Mouse (Mus musculus): ENCODE measurements around the gene Agap1. TPM values are rescaled to one million over a fixed set of nuclear protein-coding genes. Genes with fewer than 3 reads are reported as not detected.

Agap1 gene
- polyA plus RNA-seq, 1 experiment from 2014 or later = 89.6 TPM

- Histone ChIP-seq H3K4me3 (replicated peaks; ENCODE audit: low read depth, low read length) (no peak overlapping the region), H3K4me1 (ENCODE audit: control insufficient read depth, insufficient read depth, low read length) (peaks cover 12% of the 10 kb centered on the region), H3K36me3 (ENCODE audit: control insufficient read depth, insufficient read depth, low read length) (peaks cover 24% of the 10 kb centered on the region), H3K27me3 (ENCODE audit: control insufficient read depth, insufficient read depth, low read length) (no peaks in the 10 kb centered on the region), H3K4me2 (ENCODE audit: low read length) (no peak overlapping the region), H3K9ac (replicated peaks; ENCODE audit: low read length) (0 out of 2 replicates have a peak overlapping the region, but pooled peaks have one; percentile 9), H3K9me3 (ENCODE audit: control insufficient read depth, low read length) (no peaks in the 10 kb centered on the region), H3K27ac (replicated peaks; ENCODE audit: low read depth, low read length) (0 out of 2 replicates have a peak overlapping the region, but pooled peaks have one; percentile 17)
- no peak; the same call in 1 of the 2 replicates for ATAC-seq (ENCODE audit: low FRiP score, low TSS enrichment)
- WGBS = 87% methylated on average over 6 of the region's 6 CpGs
- no peak for DNase-seq
These were observed 269.9 kb downstream of the Agap1 start for GRCm38 (mm10) chr1:89724555-89724954.

- ATAC-seq (ENCODE audit: low FRiP score, low TSS enrichment) = no peak
- H3K27ac ChIP-seq (replicated peaks; ENCODE audit: low read depth, low read length) = 0 out of 2 replicates have a peak overlapping the region, but pooled peaks have one; percentile 17
- WGBS = 58% methylated on average over 9 of the region's 9 CpGs
These were observed 270.4 kb downstream of the Agap1 start for GRCm38 (mm10) chr1:89724957-89725356.

GRCm38 (mm10) chr1:89728481-89728880, 273.9 kb downstream of the Agap1 start:
- H3K4me1 ChIP-seq (ENCODE audit: control insufficient read depth, insufficient read depth, low read length) = peaks cover 12% of the 10 kb centered on the region
- peaks cover 28% of the 10 kb centered on the region for H3K36me3 ChIP-seq (ENCODE audit: control insufficient read depth, insufficient read depth, low read length)
- no peak overlapping the region for H3K4me2 ChIP-seq (ENCODE audit: low read length)
- 93% methylated on average over 6 of the region's 6 CpGs for WGBS
- H3K27me3 ChIP-seq (ENCODE audit: control insufficient read depth, insufficient read depth, low read length) = no peaks in the 10 kb centered on the region
- no peak overlapping the region for H3K9ac ChIP-seq (replicated peaks; ENCODE audit: low read length)
- H3K4me3 ChIP-seq (replicated peaks; ENCODE audit: low read depth, low read length) = no peak overlapping the region
- DNase-seq (no peak), ATAC-seq (ENCODE audit: low FRiP score, low TSS enrichment) (no peak)
- H3K27ac ChIP-seq (replicated peaks; ENCODE audit: low read depth, low read length) = no peak overlapping the region
- H3K9me3 ChIP-seq (ENCODE audit: control insufficient read depth, low read length) = no peaks in the 10 kb centered on the region

More at GRCm38 (mm10) chr1:89724957-89725356, 270.4 kb downstream of the Agap1 start:
- peaks cover 24% of the 10 kb centered on the region for H3K36me3 ChIP-seq (ENCODE audit: control insufficient read depth, insufficient read depth, low read length)
- no peak overlapping the region for H3K4me2 ChIP-seq (ENCODE audit: low read length)
- 0 out of 2 replicates have a peak overlapping the region, but pooled peaks have one; percentile 9 for H3K9ac ChIP-seq (replicated peaks; ENCODE audit: low read length)
- no peaks in the 10 kb centered on the region for H3K27me3 ChIP-seq (ENCODE audit: control insufficient read depth, insufficient read depth, low read length)
- no peak overlapping the region for H3K4me3 ChIP-seq (replicated peaks; ENCODE audit: low read depth, low read length)
- no peak for DNase-seq
- no peaks in the 10 kb centered on the region for H3K9me3 ChIP-seq (ENCODE audit: control insufficient read depth, low read length)
- H3K4me1 ChIP-seq (ENCODE audit: control insufficient read depth, insufficient read depth, low read length) = peaks cover 12% of the 10 kb centered on the region

- ATAC-seq (ENCODE audit: low FRiP score, low TSS enrichment) = no peak
- 93% methylated on average over 13 of the region's 13 CpGs for WGBS
- no peaks in the 10 kb centered on the region for H3K27me3 ChIP-seq (ENCODE audit: control insufficient read depth, insufficient read depth, low read length)
- H3K36me3 ChIP-seq (ENCODE audit: control insufficient read depth, insufficient read depth, low read length) = peaks cover 28% of the 10 kb centered on the region
- no peak for DNase-seq
- H3K9me3 ChIP-seq (ENCODE audit: control insufficient read depth, low read length) = no peaks in the 10 kb centered on the region
- H3K4me1 ChIP-seq (ENCODE audit: control insufficient read depth, insufficient read depth, low read length) = 0 out of 2 replicates have a peak, but pooled peaks cover 5% of the 10 kb centered on the region
- no peak overlapping the region for H3K9ac ChIP-seq (replicated peaks; ENCODE audit: low read length)
- no peak overlapping the region for H3K4me2 ChIP-seq (ENCODE audit: low read length)
- no peak overlapping the region for H3K4me3 ChIP-seq (replicated peaks; ENCODE audit: low read depth, low read length)
- H3K27ac ChIP-seq (replicated peaks; ENCODE audit: low read depth, low read length) = no peak overlapping the region
These were observed 276.1 kb downstream of the Agap1 start for GRCm38 (mm10) chr1:89730589-89731195.

- Histone ChIP-seq H3K27me3 (ENCODE audit: control insufficient read depth, insufficient read depth, low read length) (no peaks in the 10 kb centered on the region), H3K4me3 (replicated peaks; ENCODE audit: low read depth, low read length) (no peak overlapping the region), H3K9ac (replicated peaks; ENCODE audit: low read length) (no peak overlapping the region), H3K9me3 (ENCODE audit: control insufficient read depth, low read length) (no peaks in the 10 kb centered on the region), H3K4me2 (ENCODE audit: low read length) (no peak overlapping the region), H3K27ac (replicated peaks; ENCODE audit: low read depth, low read length) (no peak overlapping the region), H3K4me1 (ENCODE audit: control insufficient read depth, insufficient read depth, low read length) (peaks cover 15% of the 10 kb centered on the region), H3K36me3 (ENCODE audit: control insufficient read depth, insufficient read depth, low read length) (peaks cover 4% of the 10 kb centered on the region; the same call in 1 of the 2 replicates)
- ATAC-seq (ENCODE audit: low FRiP score, low TSS enrichment) = no peak
- DNase-seq = no peak
- WGBS = 50% methylated on average over 9 of the region's 9 CpGs
These were observed 279.8 kb downstream of the Agap1 start for GRCm38 (mm10) chr1:89734368-89734767.

- H3K4me2 ChIP-seq (ENCODE audit: low read length) = no peak overlapping the region
- no peaks in the 10 kb centered on the region for H3K27me3 ChIP-seq (ENCODE audit: control insufficient read depth, insufficient read depth, low read length)
- no peak overlapping the region for H3K9ac ChIP-seq (replicated peaks; ENCODE audit: low read length)
- peaks cover 4% of the 10 kb centered on the region; the same call in 1 of the 2 replicates for H3K36me3 ChIP-seq (ENCODE audit: control insufficient read depth, insufficient read depth, low read length)
- WGBS = 93% methylated on average over 6 of the region's 6 CpGs
- DNase-seq (no peak), ATAC-seq (ENCODE audit: low FRiP score, low TSS enrichment) (no peak)
- H3K4me1 ChIP-seq (ENCODE audit: control insufficient read depth, insufficient read depth, low read length) = peaks cover 23% of the 10 kb centered on the region
- H3K4me3 ChIP-seq (replicated peaks; ENCODE audit: low read depth, low read length) = no peak overlapping the region
- H3K27ac ChIP-seq (replicated peaks; ENCODE audit: low read depth, low read length) = no peak overlapping the region
- H3K9me3 ChIP-seq (ENCODE audit: control insufficient read depth, low read length) = no peaks in the 10 kb centered on the region
These were observed 280.5 kb downstream of the Agap1 start for GRCm38 (mm10) chr1:89735146-89735545.

GRCm38 (mm10) chr1:89736021-89736420, 281.4 kb downstream of the Agap1 start:
- Histone ChIP-seq H3K36me3 (ENCODE audit: control insufficient read depth, insufficient read depth, low read length) (peaks cover 6% of the 10 kb centered on the region; the same call in 1 of the 2 replicates), H3K4me1 (ENCODE audit: control insufficient read depth, insufficient read depth, low read length) (peaks cover 24% of the 10 kb centered on the region), H3K4me2 (ENCODE audit: low read length) (no peak overlapping the region), H3K4me3 (replicated peaks; ENCODE audit: low read depth, low read length) (no peak overlapping the region), H3K27ac (replicated peaks; ENCODE audit: low read depth, low read length) (no peak overlapping the region), H3K9ac (replicated peaks; ENCODE audit: low read length) (no peak overlapping the region), H3K9me3 (ENCODE audit: control insufficient read depth, low read length) (no peaks in the 10 kb centered on the region), H3K27me3 (ENCODE audit: control insufficient read depth, insufficient read depth, low read length) (no peaks in the 10 kb centered on the region)
- ATAC-seq (ENCODE audit: low FRiP score, low TSS enrichment) (no peak), DNase-seq (no peak)
- 92% methylated on average over 6 of the region's 6 CpGs for WGBS

- H3K27ac ChIP-seq (replicated peaks; ENCODE audit: low read depth, low read length) = peak overlapping the region; percentile 38; the same call in 1 of the 2 replicates
- peak; percentile 69 for DNase-seq
- peaks cover 17% of the 10 kb centered on the region for H3K36me3 ChIP-seq (ENCODE audit: control insufficient read depth, insufficient read depth, low read length)
- no peak overlapping the region for H3K4me3 ChIP-seq (replicated peaks; ENCODE audit: low read depth, low read length)
- no peaks in the 10 kb centered on the region for H3K9me3 ChIP-seq (ENCODE audit: control insufficient read depth, low read length)
- H3K4me2 ChIP-seq (ENCODE audit: low read length) = peak overlapping the region; percentile 3; the same call in 1 of the 2 replicates
- H3K9ac ChIP-seq (replicated peaks; ENCODE audit: low read length) = no peak overlapping the region
- ATAC-seq (ENCODE audit: low FRiP score, low TSS enrichment) = peak; percentile 37; the same call in 1 of the 2 replicates
- no peaks in the 10 kb centered on the region for H3K27me3 ChIP-seq (ENCODE audit: control insufficient read depth, insufficient read depth, low read length)
- WGBS = 32% methylated on average over 17 of the region's 17 CpGs
- peaks cover 20% of the 10 kb centered on the region for H3K4me1 ChIP-seq (ENCODE audit: control insufficient read depth, insufficient read depth, low read length)
These were observed 284.6 kb downstream of the Agap1 start for GRCm38 (mm10) chr1:89739067-89739774.

Measured in midbrain, embryonic 14.5 days (tissue).